Mouse (Mus musculus) ES-CJ7 (cell line): Measurements from ENCODE around the gene Spef1.

Experiments
- DNase-seq: peaks from one replicate; pipeline ENCODE4 v3.0.0; 2011; ENCODE audit warnings: low read depth, low spot score

Spef1 gene

DNA sequence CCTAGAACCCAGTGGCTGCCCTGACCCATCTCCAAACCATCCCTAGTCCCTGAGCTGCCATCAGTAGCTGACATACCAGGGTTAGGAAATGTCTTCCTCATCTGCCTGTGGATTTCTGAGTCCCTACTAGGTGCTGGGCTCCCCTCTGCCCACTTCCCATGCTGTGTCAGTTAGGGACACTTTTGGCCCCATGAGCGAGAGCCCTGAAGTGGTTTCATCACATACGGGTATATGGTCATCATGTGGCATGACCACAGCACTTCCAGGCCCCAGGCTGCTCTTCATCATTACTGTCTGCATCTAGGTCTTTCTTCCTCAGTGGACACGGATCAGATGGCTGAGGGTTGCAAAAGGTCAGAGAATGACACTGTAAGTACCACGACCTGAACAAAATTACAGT is 19.7 kb upstream of the Spef1 start, which contains the start of gene Ap5s1:
Gene Ap5s1 (plus strand): TSS at position 301 of the 400 bp plus-strand sequence.
- no peak for DNase-seq

DNA sequence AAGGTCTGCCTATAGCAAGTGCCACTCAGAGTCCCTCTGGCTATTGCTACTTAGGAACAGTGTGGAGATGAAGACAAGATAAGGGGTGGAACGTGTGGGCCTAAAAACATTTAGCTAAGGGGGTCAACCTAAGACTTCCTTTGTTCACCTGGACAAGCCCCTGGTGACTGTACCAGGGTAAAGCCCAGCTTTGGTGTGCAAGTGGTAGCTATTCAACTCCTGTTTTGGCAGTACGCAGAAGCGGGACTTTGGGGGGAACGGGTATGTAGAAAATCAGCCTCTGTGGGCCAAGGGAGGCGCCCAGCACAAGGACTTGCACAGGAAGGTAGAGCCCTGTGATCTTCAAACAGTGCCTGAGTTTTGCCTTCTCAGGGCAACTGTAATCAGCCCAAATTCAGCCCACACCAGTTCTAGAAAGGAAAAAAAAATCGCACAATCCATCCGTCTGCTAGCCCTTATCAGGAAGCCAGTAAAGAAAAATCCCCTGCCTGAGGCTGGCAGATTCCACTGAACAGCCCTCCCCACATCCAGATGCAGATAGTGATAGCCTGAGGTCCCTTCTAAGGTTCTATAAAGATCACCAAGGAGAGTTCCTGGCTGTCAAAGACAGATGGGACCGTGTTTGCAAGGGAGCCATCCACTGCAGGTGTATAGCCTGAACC is 18.6 kb upstream of the Spef1 start:
- no peak for DNase-seq

DNA sequence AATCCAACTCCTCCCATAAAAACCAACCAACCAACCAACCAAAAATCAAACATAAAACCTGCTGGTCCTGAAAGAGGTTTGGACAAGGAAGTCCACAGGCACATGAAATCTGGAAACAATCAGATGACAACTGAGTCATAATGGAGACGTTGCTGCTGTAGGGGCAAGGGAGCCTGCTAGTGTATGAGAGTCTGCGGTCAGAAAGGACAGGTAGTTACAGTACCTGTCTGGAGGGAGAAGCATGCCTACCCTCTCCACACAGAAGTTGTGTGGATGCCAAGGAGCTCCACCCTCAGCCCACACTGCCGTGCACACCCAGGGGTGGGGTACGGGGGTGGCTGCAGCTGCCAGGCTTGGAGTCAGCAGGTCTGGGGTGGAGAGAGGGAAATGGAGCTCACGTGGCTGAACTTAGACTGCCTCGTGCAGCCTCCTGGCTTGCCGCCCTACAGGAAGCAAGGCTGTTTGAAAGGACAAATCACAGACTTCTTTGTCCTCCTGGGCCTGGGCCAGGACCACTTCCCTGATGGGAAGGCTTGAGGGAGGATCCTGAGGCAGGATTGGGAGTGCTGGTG is 17.4 kb upstream of the Spef1 start:
- peak; percentile 21 for DNase-seq

DNA sequence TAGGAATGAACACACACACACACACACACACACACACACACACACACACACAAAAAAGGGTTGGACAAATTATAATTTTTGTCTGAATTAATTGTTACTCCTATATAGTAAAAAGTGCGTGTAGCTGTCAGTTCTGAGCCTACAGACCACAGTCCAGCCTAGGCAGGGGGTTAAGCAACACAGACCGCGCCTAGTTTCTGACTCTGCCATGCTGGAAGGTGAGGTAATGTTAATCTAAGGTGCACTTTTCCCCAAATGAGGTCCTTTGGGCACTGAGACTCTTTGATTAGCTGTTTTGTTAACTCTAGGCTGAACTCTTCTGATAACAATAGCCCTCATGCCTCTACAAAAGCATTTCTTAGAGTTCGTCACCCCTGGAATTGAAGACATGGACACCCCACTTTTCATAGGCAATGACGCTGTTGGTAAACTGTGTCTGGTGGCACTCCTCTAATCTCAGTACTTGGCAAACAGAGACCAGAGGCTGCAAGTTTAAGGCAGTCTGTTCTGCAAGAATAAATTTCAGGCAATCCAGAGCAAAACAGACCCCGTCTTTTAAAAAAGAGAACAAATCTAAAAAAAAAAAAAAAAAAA is 16.8 kb upstream of the Spef1 start:
- DNase-seq = no peak

DNA sequence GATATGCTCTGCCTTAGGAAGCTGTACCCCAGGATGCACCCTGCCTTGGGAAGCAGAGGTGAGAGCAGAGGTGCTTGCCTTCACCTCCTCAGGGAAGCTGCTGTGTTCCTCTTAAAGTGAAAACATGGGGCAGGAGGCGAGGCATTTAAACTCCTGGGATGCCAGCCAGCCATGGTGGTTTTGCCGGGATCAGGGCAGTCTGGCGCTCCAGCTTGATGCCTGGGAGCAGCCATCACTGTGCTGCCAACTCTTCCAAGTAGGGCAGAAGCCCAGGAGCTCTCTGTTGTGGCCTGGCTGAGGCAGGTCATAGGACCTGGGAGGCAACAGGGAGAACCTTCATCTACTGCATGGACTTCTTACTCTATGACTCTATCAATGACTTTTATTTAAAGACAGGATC is 14.2 kb upstream of the Spef1 start:
- DNase-seq = no peak

DNA sequence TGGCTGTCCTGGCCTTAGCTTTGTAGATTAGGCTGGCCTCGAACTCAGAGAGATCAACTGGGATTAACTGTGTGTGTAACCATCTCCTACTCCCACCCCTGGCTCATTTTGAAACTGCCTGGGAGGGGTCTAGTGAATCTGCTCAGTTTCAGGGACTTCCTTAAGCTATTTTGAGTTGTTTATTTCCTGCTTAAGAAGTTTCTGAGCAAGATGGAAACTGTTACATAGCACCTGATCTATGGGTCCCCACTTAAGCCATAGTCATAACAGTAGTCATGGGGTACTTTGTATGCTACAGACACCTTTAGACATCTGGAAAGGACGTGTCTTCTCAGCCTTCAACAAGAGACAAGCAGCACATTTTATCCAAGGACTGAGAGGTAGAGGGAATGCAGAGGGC is 13.6 kb upstream of the Spef1 start:
- DNase-seq = no peak

DNA sequence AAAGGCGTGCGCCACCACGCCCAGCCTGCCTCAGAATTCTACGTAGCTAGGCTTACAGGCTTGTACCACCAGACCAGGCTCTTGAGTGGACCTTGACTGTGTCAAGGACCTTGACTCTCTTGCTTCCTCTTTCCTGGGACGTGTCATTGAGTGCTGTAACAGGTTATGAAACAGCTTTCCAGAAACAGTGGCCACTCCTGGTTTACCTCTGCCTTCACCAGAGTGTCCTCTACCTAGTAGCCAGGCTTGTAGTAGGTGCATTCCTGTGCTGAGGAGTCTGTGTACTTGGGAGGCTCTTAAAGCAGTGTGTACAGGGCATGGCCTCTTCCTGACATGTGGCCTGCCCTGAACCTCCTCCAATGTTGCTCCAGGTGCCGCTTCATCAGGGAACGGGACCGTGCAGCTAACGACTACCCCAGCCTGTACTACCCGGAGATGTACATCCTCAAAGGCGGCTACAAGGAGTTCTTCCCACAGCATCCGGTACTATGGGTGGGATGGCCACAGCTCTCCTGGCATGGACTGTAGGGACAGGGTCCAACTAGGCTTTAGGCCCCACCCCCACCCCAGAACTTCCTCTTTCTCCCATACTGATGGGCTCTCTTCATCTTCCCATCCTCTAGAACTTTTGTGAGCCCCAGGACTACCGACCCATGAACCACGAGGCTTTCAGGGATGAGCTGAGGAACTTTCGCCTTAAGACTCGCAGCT is 9.7 kb upstream of the Spef1 start:
- no peak for DNase-seq

DNA sequence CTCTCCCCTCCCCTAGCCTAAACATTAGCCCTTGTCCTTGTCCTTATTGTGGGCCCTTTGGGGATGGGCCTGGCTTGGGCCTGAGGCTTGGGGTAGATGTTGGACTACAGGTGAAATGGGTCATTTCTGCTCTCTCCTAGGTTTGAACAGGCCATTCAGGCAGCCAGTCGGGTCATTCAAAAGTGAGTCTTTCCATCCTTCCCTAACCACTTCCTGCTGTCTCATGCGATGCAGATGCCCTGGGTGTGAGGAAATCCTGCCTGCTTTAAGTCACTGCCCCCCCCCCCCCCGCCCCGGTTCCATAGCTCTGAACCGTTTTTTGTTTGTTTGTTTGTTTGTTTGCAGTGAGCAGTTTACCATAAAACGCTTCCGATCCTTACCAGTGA is 3.9 kb upstream of the Spef1 start:
- DNase-seq = no peak

DNA sequence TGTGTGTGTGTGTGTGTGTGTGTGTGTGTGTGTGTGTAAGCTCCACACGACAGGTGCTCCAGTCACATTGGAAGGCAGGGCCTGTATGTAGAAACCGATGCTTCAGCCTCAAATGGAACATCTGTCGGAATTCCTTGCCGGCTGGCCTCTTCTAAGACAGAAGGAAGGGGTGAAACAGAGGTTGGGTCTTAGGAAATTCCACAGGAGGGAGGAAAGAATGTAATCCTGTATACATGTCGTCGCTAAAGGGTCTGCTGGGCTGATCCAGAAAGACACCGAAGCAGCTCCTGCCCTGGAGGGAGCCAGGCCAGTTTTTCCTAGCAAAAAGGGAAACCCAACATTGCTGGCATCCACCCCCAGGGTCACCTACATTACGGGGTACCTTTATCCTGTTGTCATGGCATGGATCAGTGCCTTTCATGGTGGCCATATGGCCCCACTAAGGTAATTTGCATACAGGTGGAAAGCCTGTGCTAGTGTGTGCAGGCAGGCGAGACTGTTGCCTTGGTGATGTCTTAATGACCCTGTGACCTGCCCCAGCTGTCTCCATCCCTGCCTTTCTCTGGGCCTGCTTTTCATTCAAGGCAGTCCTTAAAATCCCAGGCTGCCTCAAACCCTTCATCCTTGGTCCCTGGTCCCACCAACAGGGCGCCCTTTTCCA is 3.4 kb upstream of the Spef1 start:
- no peak for DNase-seq

DNA sequence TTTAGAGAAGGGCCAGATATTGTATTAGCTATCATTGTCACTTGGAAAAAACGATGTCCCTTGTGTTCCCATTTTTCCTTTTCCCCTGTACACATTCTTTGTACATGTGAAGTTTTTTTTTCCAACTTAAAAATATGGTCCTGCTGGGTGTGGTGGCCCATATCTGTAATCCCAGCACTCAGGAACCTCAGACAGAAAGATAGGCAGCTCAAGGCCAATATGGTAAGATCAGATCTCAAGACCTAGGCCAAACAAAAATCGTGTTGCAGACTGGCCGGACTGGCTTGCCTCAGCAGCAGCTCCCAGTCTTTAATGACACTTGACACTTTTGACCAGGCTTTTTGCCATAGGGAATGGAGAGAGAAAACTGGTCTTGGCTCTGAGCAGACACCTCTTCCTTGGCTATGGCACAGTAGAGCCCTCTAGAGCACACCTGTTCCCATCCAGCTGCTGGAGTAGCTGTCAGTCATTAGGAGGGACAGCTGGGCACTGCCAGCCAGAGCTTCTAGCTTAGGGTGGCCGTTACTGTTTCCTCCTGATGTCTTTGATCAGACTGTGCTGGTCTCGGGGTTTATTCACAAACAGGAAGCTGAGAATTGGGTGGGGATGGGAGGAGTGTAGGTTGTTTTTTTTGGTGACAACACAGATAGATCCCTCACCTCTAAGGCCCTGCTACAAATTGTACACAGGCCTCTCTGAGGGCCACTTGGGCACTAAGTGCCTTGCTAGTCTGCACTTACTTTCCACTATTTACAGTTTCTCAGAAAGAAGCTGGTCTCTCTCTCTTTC is 2.6 kb upstream of the Spef1 start:
- no peak for DNase-seq

DNA sequence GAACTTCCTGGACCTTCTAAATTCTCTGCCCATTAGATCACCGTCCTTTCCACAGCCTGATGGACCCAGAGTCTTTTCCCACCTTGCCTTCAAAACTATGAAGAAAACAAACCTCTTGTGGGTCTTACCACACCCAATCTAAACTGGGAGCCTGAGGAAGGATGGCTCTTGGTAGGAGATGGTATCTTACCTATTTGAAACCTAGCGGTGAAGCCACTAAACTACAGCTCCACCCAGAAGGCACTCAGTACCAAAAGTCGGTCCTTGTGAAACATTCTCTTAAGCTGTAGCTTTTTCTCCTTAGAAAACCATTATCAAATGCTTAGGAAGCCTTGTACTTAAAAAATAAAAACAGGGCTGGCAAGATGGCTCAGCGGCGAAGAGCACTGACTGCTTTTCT is 1.2 kb upstream of the Spef1 start:
- DNase-seq = no peak

DNA sequence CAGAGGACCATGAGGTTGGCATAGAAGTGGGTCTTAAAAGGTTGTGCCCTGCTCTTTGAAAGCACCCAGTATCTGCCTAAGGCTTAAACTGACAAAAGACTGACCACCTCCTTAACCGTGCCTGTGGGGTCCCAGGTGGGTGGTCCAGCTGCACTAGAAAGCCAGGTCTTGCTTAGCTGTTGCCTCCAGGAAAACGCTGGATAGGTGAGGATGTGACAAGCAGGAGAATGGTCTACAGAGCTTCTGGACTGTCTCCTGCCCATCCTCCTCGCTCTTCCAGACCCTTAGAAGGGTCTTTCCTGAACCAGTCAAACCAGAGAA is 480 bp upstream of the Spef1 start:
- DNase-seq = no peak

DNA sequence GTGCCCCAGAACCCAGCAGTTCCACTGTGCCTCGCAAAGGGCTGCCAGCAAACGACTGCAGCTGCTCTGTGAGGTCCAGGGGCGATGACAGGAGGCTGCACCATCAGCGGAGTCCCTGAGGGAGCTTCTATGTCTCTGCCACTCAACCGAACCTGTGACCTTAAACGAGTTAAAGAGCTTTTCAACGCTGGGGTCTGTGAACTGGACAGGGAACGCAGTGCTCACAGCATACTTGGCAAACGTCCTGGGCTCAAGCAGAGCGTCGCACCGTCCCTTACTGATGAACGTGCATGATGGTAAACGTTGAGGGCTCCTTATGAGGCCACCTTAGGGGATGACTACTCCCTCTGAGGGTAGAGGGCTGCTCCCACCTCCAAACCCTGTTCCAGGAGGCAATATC is 739 bp downstream of the Spef1 start:
- DNase-seq = no peak

DNA sequence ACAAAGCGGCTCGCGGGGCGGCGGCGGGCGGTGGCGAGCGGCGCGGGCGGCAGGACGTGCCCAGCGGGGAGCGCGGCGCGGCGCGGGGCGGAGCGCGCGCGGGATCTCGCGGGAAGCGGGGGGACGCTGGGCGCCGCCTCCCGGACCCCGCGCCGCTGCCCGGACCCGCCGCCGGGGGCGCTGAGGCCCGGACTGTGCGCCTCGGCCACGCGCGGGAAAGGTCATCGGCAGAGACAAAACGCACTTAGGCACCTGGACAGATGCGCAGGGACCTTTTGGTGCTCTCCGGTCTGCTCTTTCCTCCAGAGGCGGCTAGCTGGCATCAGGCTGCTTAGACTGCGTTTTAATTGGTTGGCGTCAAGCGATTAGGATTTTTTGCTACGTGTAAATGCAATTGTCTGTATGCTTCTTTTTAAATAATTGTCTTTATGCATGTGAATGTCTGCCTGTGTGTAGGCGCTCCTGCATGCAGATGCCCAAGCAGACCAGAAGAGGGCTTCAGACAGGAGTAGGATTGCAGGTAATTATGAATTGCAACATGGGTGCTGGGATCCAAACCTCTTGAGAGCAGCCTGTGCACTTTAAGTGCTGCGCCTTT is 7.0 kb downstream of the Spef1 start, which contains the start of gene Cenpb:
Gene Cenpb (minus strand): TSS at position 78 of the 598 bp plus-strand sequence.
- peak; percentile 83 for DNase-seq

DNA sequence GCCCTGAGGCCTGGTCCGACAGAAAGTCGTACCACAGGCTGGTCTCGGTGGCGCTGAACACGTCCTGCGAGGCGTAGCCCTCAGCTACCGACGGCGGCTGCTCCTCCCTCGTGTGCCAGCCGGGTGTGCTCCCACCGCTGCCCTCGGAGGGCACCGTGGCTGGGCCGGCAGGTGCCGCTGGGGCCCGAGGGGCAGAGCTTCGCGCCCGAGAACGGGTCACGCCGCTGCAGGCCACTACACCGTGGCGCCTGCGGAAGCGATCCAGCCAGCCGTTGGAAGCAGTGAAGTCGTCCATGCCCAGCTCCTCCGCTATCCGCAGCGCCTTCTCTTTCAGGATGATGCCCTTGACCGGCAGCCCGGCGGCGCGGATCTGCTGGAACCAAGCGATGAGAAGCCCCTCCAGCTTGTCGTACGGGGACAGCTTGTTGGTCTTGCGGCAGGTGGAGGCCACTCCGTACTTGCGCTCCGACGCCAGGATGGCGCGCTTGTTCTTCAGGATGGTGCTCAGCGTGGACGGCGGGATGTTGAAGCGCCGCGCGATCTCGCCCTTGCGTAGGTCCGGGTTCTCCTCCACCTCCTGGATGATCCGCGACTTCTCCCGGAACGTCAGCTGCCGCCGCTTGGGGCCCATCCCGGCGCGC is 7.7 kb downstream of the Spef1 start:
- peak; percentile 76 for DNase-seq

DNA sequence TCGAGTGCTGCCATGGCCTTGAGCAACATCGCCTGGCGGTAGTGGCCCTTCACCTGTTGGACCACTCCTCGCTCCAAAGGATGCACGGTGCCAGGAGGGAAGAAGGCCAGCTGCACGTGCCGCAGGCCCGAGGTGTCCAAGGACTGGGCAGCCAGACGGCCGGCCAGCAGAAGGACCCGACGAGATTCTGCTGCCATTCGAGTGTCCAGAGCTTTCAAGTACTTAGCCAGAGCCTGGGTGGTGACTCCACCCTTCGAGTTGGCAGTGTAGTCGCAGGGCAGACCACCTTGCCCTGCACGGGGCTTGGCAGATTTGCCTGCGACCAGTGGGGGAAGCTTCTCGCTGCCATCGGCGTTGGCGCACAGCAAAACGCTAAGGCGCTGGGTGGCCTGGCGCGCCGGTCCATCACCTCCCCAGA is 8.2 kb downstream of the Spef1 start:
- DNase-seq = no peak

DNA sequence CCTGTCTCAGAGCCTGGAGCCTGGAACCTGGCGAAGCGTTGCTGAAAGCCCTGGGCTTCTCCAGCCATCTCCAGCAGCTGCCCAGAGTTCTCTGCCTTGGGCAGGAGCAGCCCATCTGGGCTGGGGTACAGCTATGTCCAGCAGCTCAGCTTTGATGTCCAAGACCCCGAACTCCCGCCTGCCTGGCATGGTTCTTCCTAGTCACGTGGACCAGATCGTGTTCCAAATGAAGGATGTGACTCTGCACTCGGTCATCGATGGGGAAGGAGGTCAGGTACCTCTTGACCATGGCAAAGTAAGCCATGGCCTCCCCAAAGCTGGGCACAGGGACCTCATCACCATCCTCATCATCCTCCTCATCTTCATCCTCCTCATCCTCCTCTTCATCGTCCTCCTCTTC is 9.2 kb downstream of the Spef1 start:
- DNase-seq = no peak

DNA sequence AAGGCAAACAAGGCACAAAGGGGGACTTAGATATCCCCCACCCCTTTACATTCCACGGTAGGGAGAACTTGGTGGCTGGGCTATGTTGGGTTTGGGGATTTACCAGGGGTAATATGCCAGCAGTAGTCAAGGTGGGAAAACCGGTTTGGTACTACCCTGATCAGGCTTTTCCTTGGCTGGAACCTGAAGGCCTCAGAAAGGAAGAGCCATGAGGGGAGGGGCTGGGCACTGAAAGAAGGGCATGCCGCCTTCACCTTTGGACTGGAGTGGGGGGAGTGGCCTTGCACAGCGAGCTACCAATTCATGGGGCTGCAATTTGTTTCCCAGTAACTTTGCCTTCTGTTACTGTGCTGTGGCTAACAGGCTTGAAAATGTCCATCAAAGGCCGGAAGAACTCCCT is 10.6 kb downstream of the Spef1 start:
- peak; percentile 37 for DNase-seq

DNA sequence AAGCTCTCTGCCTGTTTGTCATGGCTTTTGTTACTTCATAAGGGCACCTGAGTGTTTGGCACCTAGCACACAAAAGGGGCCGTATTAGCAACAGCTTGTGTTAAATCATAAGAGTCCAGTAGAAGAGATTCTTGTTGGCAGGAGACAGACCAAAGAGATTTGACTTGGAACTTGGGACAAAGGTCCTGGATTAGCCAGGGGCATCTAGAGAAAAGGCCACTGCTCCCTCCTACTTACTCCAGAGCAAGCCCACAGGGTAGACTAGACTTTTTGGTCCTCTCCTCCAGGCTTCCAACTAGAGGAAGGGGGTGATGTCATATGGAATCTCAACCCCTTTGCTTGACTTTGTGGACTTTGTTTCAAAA is 11.2 kb downstream of the Spef1 start:
- no peak for DNase-seq

DNA sequence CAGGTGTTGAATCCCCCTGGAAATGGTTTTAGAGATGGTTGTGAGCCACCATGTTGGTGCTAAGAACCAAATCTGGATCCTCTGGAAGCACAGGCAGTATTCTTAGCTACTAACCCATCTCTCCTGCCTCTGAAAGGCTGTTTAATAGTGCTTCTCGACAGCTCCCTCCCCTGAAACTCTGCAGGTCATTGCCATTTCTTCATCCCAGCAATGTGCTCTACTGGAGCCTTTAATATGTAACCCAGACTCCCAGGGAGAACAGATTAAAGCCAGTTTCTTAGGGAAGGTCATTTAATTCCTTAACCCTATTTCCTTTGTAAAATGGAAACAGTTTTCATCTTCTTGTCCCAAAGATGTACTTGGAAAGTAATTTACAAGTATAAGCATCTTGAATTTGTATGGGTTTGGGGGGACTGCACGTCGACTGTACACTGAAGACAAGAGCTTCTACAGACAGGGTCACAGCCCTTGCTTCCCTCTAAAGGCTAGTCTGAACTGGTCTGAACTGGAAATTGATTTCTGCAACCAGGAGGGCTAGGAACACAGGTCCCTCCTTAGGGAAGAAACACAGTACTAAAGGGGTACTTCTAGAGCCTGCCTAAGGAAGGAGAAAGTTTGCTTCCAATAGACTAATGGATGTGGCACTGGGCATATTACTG is 11.7 kb downstream of the Spef1 start:
- peak; percentile 78 for DNase-seq
